Mouse (Mus musculus) spleen, postnatal 4 days (tissue): ENCODE results near the gene Vmn2r15.

ENCODE experiments used
- DNase-seq, 2 experiments: peaks; one replicate each; pipeline ENCODE4 v3.0.0; 2022; ENCODE audit warnings: low spot score in 2 of 2

Vmn2r15 gene

DNA sequence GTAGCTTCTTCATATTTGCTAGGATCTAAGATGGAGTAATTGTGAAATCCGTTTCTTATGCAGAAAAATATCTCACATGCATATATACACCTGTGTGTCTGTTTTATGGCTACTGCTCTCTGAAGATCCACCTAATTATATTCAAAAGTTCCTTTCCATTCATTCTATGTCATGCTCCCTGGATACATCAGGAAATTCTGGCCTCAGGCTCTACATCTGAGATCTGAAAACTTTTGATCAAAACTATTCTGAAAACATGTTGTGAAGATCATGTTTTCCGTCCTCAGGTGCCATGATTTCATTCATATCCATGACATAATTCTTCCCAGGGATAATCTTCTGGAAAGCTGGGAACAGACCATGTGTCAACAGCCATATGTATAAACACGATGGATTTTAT, at the start of gene Vmn2r15:
TSS of gene Vmn2r15 (minus strand) at position 101 of the 400 bp plus-strand sequence.
- no peak for DNase-seq

DNA sequence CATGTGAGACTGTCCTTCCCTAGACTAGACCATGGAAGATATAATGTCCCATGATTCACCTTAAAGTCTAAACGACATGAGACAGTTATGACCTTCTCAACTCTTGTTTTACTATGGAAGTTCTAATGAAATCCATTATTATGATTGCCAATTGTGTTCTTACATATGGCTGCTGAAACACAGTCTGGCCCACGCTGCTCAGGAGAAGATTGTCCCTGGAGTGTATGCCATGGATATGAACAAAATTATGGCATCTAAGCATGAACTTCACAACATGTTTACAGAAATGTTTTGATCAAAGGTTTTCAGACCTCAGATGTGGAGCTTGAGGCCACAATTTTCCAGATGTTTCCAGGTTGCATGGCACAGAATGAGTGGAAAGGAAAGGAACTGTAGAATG, 32.4 kb upstream of the Vmn2r15 start, which contains the start of gene Vmn2r16:
TSS of gene Vmn2r16 (plus strand) at position 301 of the 400 bp plus-strand sequence.
- DNase-seq, result no peak

GRCm38 (mm10) chr5:109294655-109295054, 2.8 kb downstream of the Vmn2r15 start:
- no peak for DNase-seq
